Mouse (Mus musculus) liver, postnatal 0 days (tissue): ENCODE results near the gene Ubr4. TPM values are rescaled to one million over a fixed set of nuclear protein-coding genes. Genes with fewer than 3 reads are reported as not detected.

Experiments used
- ATAC-seq: fragments of 200-750 bp; cut with Nextera tagmentation; 2 replicates; pipeline ENCODE4 v1.8.0; 2017; ENCODE audit warnings: mild to moderate bottlenecking, moderate library complexity
- DNase-seq: peaks from one replicate; pipeline ENCODE4 v3.0.0-alpha.2; 2016
- H3K27ac ChIP-seq: fragments of 300-500 bp; sonication (generic); 2 replicates; pipeline ENCODE4 v1.5.1; 2014; ENCODE audit warnings: antibody characterized with exemption, moderate library complexity, mild to moderate bottlenecking, low read depth
- H3K27me3 ChIP-seq: fragments of 300-500 bp; sonication (generic); 2 replicates; pipeline ENCODE4 v1.6.1; 2014; ENCODE audit warnings: low read length, control low read depth, mixed read lengths; ENCODE audit not compliant: insufficient read depth
- H3K36me3 ChIP-seq: fragments of 300-500 bp; sonication (generic); replicated peaks from 2 replicates; pipeline ENCODE4 v1.6.1; 2014; ENCODE audit warnings: mild to moderate bottlenecking, control low read depth, low read length, moderate library complexity, mixed read lengths; ENCODE audit not compliant: insufficient read depth
- H3K4me1 ChIP-seq: fragments of 300-500 bp; sonication (generic); 2 replicates; pipeline ENCODE4 v1.6.1; 2014; ENCODE audit warnings: antibody characterized with exemption, mild to moderate bottlenecking, control low read depth; ENCODE audit not compliant: insufficient read depth
- H3K4me2 ChIP-seq: fragments of 300-500 bp; sonication (generic); 2 replicates; pipeline ENCODE4 v1.6.1; 2014; ENCODE audit warnings: low read depth, mild to moderate bottlenecking, low read length, moderate library complexity, mixed read lengths
- H3K4me3 ChIP-seq: fragments of 300-500 bp; sonication (generic); 2 replicates; pipeline ENCODE4 v1.5.1; 2014; ENCODE audit warnings: low read depth, low read length
- H3K9ac ChIP-seq: fragments of 300-500 bp; sonication (generic); replicated peaks from 2 replicates; pipeline ENCODE4 v1.6.1; 2014; ENCODE audit warnings: mild to moderate bottlenecking, moderate library complexity
- H3K9me3 ChIP-seq: fragments of 300-500 bp; sonication (generic); 2 replicates; pipeline ENCODE4 v1.6.1; 2016; ENCODE audit warnings: mild to moderate bottlenecking, control low read depth, low read length, mixed read lengths
- CTCF ChIP-seq: sonication (generic); IDR thresholded peaks from 2 replicates; pipeline ENCODE4 v1.5.1; 2016; ENCODE audit warnings: antibody characterized with exemption, low read depth
- EP300 ChIP-seq: IDR thresholded peaks from 2 replicates; pipeline ENCODE4 v1.6.1; 2016; ENCODE audit warnings: antibody characterized with exemption, low read depth, mild to moderate bottlenecking
- WGBS: fragments of 180-500 bp; shearing (Covaris S2); extraction: QIAGEN DNeasy Blood & Tissue Kit; methylation state at CpG from one replicate; pipeline ENCODE4 v1.1.7; 2014; ENCODE audit not compliant: insufficient replicate concordance; 5-methylcytosine and 5-hydroxymethylcytosine counted together
- polyA plus RNA-seq: library from polyadenylated mRNA; unstranded; fragments of >200 nt; fragmentation: Nextera tagmentation; extraction: Ambion mirVana; gene quantifications from 2 replicates; pipeline ENCODE4 v1.2.1, GENCODE M21; 2015

Gene Ubr4
- polyA plus RNA-seq, 1 experiment from 2014 or later: 24.7 TPM

DNA sequence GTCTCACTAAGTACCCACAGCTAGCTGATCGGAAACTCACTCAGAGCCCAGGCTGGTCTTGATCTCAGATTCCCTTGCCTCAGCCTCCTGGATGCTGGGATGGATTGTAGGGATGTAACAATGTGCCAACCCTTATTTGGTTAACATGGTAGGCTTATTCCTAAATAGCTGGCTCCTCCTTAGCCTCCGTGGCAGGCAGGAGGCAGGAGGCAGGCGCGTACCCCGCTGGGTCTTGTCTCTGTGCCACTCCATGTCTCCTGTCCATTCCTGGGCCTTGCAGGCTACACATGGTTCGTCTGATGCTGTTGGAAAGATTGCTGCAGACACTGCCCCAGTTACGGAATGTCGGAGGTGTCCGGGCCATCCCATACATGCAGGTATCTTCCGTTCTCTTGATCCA lies 91.9 kb downstream of the Ubr4 start:
- ATAC-seq (no peak), DNase-seq (no peak)
- H3K36me3 ChIP-seq: peaks cover 96% of the 10 kb centered on the region
- 92% methylated on average over 10 of the region's 10 CpGs for WGBS
- TF ChIP-seq EP300: no peak
- TF ChIP-seq CTCF: no peak
- no peak overlapping the region for H3K4me3 ChIP-seq
- H3K27ac ChIP-seq: no peak overlapping the region
- H3K9me3 ChIP-seq: no peaks in the 10 kb centered on the region
- H3K27me3 ChIP-seq: no peaks in the 10 kb centered on the region
- no peak overlapping the region for H3K9ac ChIP-seq
- H3K4me2 ChIP-seq: no peak overlapping the region
- H3K4me1 ChIP-seq: no peaks in the 10 kb centered on the region

DNA sequence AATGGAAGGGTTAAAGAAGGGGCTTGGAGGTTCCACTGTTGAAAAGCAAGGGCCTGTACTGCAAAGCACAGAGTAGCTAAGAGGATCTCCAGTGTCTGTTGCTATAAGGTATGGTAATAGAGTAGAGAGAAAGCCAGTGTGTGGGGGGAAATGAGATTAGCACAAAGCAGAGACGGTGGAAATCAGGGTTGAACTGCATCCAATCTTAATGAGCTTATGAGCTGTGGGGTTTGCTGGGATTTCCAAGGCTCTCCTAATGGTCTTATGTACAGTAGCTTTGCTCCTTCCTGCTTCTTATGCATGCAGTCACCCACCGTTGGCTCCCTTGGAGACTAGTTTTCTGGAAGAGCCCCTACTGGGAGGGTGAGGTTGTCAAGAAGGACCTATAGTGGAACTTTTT lies 93.8 kb downstream of the Ubr4 start:
- 74% methylated on average over 2 of the region's 2 CpGs for WGBS
- H3K9ac ChIP-seq: no peak overlapping the region
- no peak overlapping the region for H3K4me2 ChIP-seq
- H3K4me1 ChIP-seq: no peaks in the 10 kb centered on the region
- ATAC-seq (no peak), DNase-seq (no peak)
- H3K27ac ChIP-seq: no peak overlapping the region
- H3K27me3 ChIP-seq: no peaks in the 10 kb centered on the region
- H3K36me3 ChIP-seq: peaks cover 96% of the 10 kb centered on the region
- TF ChIP-seq EP300 (no peak), CTCF (no peak)
- H3K4me3 ChIP-seq: no peak overlapping the region
- H3K9me3 ChIP-seq: no peaks in the 10 kb centered on the region

DNA sequence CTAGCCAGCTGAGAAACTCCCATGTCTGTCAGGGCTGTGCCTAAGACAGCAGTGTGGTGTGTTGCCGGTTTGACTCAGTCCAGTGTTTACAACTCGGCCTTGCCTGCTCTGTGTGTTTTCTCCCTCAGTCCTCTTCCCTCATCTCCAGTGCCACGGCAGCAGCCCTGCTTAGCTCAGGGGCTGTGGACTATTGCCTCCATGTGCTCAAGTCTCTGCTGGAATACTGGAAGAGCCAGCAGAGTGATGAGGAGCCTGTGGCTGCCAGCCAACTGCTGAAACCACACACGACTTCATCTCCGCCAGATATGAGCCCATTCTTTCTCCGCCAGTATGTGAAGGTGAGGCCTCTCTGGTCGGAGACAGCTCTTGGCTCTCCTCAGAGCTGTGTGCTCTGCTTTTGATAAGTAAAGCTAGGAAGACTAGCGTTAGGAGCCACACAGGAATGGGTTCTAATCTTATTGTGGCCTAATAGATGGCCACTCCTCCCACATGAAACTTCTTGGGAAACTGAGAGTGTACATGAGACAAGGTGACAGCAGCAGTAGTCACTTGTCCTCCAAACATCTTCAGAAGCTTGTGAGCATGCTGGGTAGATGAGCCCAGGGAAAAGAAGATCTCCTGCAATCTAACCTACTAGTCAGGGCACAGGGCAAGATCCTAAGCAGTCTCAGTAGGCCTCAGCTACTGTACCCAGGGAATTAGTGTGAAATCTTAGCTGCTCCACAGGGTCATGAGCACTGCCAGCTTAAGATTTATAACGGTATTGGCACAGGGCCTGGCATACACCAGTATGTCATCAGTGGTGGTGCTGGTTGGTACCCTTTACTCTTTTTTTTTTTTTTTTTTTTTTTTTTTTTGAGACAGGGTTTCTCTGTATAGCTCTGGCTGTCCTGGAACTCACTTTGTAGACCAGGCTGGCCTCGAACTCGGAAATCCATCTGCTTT lies 94.6 kb downstream of the Ubr4 start:
- no peak for ATAC-seq
- Histone ChIP-seq H3K27me3 (no peaks in the 10 kb centered on the region), H3K9me3 (no peaks in the 10 kb centered on the region), H3K4me3 (no peak overlapping the region), H3K4me2 (no peak overlapping the region), H3K4me1 (no peaks in the 10 kb centered on the region), H3K27ac (no peak overlapping the region), H3K36me3 (peaks cover 96% of the 10 kb centered on the region), H3K9ac (no peak overlapping the region)
- DNase-seq: no peak
- WGBS: 84% methylated on average over 11 of the region's 11 CpGs
- no peak for TF ChIP-seq CTCF

DNA sequence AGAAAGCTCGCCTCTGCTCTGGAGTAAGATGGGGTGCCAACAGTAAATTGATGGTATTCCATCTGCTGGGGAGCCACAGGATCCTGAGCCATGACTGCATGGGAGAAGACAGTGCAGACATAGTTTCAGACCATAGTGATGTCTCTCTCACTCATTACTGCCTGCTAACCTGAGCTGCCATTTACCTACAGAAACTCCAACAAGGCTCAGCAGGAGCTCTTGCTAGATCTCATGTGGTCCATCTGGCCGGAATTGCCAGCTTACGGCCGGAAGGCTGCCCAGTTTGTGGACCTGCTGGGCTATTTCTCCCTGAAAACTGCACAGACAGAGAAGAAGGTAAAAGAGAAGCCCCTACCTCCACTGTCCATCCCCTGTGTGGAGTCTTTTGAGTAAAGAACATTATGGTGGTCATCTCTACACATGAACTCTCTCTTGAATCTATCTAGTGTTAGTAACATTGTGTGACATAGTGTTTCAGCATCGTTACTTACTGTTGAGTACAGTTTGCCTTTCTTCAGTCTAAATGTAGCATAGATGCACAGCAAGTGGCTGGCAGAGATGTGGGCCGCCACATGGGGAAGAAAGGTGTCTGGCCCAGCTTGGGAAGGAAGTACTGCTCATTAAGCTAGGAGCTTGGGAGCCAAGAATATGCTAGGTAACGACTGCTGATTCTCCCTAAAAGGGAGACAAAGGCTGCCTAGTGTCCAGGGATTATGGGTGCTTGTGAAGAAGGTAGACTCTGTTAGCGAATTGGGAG lies 100.7 kb downstream of the Ubr4 start:
- ATAC-seq: no peak
- H3K27ac ChIP-seq: no peak overlapping the region
- H3K9ac ChIP-seq: no peak overlapping the region
- H3K4me3 ChIP-seq: no peak overlapping the region
- H3K9me3 ChIP-seq: no peaks in the 10 kb centered on the region
- peaks cover 97% of the 10 kb centered on the region for H3K36me3 ChIP-seq
- no peak overlapping the region for H3K4me2 ChIP-seq
- H3K27me3 ChIP-seq: no peaks in the 10 kb centered on the region
- 90% methylated on average over 8 of the region's 8 CpGs for WGBS
- no peaks in the 10 kb centered on the region for H3K4me1 ChIP-seq
- TF ChIP-seq CTCF (no peak), EP300 (no peak)
- no peak for DNase-seq

DNA sequence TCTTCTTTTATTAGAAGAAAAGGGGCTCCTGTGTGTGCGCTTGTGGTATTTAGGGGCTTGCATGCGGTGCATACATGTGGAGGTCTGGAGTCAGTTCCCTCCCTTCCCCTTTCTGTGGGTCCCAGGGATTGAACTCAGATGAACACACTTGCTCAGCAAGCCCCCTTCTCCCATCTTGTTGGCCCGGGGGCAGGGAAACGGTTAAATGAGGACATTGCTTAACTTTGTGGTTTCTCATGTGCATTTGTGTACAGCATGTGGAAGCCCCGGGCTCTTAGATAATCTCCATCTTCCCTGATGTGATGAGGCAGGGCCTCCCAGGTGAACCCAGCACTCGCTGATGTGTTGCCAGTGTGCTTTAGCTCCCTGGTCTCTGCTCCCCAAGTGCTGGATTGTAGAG lies 101.9 kb downstream of the Ubr4 start:
- Histone ChIP-seq H3K4me2 (no peak overlapping the region), H3K27me3 (no peaks in the 10 kb centered on the region), H3K36me3 (peaks cover 97% of the 10 kb centered on the region), H3K9ac (no peak overlapping the region), H3K4me1 (no peaks in the 10 kb centered on the region), H3K9me3 (no peaks in the 10 kb centered on the region), H3K4me3 (no peak overlapping the region), H3K27ac (no peak overlapping the region)
- TF ChIP-seq CTCF: no peak
- no peak for TF ChIP-seq EP300
- DNase-seq (no peak), ATAC-seq (no peak)
- 49% methylated on average over 6 of the region's 6 CpGs for WGBS

DNA sequence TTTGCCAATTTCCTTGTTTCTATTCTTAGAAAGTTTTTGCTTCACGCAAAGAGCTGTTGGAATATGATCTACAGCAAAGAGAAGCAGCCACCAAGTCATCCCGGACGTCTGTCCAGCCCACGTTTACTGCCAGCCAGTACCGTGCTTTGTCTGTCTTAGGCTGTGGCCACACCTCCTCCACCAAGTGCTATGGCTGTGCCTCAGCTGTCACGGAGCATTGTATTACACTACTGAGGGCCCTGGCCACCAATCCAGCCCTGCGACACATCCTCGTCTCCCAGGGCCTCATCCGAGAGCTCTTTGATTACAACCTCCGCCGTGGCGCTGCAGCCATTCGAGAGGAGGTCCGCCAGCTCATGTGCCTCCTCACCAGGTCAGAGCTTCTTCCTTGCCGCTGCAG lies 107.6 kb downstream of the Ubr4 start:
- H3K9me3 ChIP-seq: no peaks in the 10 kb centered on the region
- ATAC-seq: no peak
- 91% methylated on average over 15 of the region's 15 CpGs for WGBS
- peaks cover 98% of the 10 kb centered on the region for H3K36me3 ChIP-seq
- H3K27me3 ChIP-seq: no peaks in the 10 kb centered on the region
- TF ChIP-seq CTCF (no peak), EP300 (no peak)
- H3K4me1 ChIP-seq: no peaks in the 10 kb centered on the region
- H3K9ac ChIP-seq: no peak overlapping the region
- H3K27ac ChIP-seq: no peak overlapping the region
- no peak overlapping the region for H3K4me2 ChIP-seq
- DNase-seq: no peak
- no peak overlapping the region for H3K4me3 ChIP-seq
